Mouse (Mus musculus): ENCODE measurements at regions not wholly inside any gene's neighbourhood (a gene's known extent, or its start where the extent isn't known, plus 50 kb on each side); places are given as distances from the start of the nearest gene placed in this dataset.

DNA sequence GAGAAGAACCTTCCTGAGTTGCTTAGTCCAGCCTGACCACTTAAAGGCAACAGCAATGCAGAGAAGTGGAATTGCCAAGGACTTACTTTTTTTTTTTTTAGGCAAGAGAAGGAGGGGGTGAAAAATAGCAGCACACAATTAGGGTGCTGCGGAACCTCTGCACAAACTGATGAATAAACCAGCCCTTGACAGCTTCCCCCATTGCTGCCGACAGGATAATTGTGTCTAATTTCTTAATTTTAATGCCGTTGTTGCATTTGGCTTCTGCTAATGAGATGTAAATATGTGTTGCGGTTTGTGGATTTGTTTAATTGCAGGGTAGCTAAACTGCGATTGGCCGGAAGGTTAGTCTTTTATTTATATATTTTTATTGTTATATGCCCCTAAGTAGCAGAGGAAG lies 157.5 kb upstream of the B3gat1 start:
- no peak for DNase-seq (ENCODE audit: low spot score)

DNA sequence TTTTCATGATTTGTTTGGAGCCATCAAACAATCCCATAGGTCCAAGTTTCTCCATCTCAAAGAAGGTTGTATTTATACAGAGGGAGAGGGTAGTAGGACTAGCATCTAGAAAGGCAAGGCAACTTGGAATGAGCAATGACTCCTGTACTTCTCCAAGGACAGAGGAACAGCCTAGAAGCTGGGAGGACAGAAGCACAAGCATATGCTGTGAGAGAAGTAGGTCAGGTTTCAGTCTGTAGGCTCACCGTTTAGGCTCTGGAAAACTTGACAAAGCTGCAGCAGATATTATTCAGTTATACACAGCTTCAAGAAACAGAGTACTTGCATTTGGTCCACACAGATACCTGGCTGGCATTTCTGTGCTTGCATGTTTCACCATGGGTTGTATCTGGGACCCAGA lies 131.5 kb upstream of the B3gat1 start:
- DNase-seq (ENCODE audit: low spot score): no peak

DNA sequence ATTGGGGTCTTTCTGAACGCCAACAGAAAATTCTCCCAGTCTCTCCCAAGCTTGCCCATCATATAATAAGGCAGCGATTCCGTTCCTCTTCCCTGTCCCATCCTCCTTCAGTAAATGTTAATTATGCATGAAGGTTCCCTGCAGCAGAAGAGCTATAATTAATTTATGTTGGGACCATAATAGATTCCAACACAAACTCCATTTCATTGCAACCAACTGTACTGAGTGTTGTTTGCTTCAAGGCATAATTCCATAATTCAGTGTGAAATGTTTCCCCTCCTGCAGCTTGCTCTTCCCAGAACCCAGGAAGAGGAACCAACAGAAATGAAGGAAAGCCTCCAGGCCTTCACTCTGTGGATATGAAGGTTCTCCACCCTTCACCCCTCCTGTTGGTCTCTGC lies 129.0 kb upstream of the B3gat1 start:
- no peak for DNase-seq (ENCODE audit: low spot score)

DNA sequence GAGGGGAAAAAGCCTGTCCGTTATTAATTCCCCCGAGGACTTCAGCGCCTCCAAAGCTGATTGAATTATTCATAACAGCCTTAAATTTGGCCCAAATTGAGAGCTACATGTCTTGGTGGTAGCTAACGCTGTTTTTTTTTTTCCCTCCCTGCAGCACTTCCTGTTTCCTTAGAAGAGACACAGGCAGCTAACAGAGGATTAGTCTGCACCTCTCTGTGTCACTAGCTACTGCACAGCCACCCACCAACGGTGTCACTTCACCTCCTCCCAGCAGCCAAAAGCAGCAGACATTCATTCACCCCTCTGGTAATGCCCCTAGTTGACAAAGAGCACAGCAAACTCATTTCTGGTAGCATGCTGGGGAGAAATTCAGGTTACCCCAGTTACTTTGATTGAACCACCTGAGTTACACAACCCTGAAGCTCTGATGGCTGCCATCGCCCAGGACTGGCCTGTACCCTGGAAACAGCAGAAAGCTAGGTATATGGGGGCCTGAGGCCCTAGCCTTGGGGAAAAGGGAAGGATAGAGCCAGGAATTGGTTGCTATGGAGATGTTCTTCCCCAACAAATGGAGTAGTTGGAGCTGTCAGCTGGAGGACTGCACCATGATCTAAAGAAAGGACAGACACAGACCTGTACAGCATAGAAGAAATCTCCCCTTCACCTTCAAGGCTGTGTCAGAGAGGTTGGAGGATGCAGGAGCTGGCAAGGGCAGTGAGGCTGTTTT lies 121.7 kb upstream of the B3gat1 start:
- no peak for DNase-seq (ENCODE audit: low spot score)

DNA sequence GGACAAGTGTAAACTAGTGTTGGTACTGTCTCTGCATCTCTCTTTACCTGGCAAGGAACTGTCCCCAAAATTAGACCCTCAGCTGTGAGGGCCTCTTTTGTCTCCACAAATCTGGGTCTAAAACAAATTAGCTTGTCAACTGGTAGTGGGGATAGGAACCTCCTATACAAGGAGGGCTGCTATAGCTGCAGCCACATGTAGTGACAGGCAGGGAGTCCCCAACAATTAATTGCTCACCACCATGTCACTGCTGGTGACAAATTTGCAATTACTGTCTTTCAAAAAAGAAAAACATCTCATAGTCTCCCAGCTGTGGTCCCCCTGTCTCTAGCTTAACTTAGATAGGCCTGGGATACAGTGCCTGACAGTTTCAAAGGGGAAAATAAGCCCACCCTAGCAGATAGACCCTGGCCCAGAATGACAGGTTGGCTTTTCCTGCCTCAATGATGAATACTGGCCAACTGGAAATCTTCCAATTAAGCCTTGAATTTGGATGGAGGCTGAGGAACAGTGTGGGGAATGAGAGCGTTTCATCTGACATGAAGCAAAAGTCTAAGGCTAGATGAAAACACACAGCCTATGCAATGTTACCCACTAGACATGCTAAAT lies 110.6 kb upstream of the B3gat1 start:
- no peak for DNase-seq (ENCODE audit: low spot score)

DNA sequence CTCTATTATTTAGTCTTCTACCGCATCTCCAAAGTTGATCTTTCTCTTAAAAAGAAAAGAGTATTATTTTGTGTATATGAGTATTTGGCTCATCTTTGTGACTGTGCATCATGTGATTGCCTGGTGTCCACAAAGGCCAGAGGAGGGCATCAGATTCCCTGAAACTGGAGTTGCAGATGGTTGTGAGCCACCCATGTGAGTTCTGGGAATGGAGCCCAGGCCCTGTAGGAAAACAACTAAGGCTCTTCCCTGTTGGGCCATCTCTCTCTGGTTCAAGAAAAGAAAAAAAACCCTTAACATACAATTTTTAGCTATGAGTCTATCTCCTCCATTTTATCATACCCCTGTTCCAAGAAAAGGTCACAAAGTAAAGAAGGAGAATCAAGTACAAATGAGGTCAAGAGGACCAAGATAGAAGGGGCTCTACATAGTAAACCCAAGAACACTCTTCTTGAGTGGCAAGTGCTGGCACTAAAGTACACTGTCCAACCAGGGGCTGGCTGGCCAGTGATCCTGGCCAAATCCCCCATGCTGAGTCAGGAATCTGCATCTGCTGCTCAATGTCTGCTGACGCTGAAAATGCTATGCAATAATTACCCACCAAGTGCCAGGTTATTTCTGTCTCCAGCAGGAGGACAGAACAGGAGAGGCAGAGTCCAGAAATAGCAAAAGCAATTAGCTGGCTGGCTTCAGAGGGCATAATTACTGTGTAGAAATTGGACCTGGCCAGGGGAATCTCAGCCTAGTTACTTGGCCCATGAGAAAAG lies 108.2 kb upstream of the B3gat1 start:
- DNase-seq (ENCODE audit: low spot score): no peak

DNA sequence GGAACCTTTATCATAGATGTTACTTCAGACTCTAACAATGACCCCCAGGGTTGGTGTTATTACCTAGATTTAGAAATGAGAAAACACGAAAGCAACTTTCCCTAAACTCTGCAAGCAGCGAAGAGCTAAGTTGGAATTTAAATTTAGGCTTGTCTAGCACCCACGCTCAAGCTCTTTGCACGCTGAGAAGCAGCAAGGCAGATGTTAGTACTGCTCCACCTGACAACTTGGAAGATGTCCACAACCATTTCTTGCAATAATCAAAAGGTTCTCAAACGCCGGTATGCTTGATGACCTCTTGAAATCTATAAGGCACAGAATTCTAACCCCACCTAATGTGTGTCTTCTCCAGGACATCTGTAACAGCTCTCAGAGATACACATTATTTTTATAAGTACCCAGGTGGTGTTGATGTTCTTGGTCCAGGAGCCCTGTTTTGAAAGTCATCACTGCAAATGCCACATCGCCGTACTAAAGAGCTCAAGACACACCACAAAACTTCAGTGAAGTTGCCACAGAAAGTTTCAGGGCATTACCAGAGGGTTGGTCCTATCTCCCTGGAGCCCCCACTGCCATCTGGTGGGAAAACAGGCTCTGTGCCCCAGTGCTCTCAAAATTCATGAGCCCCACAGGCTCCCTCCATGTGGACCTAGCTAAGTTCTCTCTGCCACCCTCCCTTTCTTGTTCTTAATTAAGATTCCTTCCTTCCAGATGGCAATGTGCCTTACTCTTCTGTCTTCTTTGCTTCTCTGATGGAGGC lies 100.5 kb upstream of the B3gat1 start:
- DNase-seq (ENCODE audit: low spot score): no peak

DNA sequence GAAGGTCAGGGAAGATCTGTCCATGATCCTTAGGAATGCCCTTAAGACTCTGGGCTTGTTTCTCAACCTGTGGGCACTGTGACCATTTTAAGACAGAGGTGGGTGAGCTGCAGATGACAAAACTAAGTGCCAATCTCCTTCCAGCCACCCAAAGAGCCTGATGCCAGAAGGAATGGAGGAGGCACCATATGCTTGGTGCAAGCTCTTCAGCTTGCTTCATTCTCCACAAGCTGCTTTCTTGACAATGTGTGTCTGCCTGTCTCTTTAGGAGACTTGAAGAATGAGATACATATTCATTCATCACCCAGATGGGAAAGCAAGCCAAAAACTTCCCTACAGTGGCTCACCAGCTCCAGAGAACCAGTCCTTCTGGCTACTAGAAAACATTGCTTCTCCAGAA lies 98.3 kb upstream of the B3gat1 start:
- DNase-seq (ENCODE audit: low spot score): no peak

DNA sequence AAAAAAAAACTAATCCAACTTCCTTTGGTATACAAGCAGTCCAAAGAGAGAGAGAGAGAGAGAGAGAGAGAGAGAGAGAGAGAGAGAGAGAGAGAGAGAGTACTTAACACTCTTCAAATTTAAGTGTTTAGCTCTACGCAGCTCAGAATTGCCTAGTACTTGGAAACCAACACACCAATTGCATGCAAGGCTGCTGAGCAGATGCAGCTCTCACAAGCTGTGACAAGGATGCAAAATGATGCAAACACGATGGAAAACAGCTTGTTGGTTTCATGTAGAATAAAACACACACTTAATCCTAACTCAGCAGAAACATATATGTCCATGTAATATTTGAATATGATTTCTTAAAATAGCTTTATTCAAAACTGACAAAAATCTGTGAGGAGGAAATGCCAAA lies 94.9 kb upstream of the B3gat1 start:
- DNase-seq (ENCODE audit: low spot score): no peak

DNA sequence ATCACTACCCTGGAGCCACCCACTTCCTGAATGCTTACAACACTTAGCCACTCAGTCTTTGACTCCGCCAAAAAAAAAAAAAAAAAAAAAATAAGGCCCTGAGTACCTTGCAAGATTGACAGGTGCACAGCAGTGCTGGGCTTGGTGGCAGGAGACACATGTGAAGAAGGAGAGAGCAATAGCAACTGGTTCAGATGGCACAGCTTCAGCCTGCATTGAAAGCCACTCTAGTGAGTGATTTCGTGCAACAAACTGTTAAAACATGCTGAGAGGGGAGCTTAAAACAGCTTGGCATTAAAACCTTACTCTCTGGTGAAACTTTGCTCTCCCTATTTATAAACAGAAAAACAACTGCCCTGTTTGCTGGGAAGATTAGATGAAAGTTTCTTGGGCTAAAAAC lies 91.2 kb upstream of the B3gat1 start:
- DNase-seq (ENCODE audit: low spot score): no peak

DNA sequence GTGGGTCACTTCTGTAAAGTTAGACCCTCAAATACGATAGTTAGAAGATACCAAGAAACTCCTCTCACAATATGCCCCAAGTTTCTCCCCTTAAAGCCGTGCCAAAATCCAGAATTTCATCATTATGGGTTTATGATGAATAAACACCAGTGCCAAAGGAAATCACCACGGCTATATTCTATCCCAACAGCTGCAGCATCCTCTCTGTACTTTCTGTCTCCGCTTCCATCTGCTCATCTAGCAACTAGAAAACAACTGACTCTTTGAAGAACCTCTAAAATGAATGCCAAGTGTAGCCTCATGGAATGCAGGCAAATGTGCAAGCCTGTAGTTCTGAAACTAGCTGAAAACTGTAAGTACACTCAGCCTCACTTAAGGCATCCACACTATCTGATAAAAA lies 90.7 kb upstream of the B3gat1 start:
- no peak for DNase-seq (ENCODE audit: low spot score)

DNA sequence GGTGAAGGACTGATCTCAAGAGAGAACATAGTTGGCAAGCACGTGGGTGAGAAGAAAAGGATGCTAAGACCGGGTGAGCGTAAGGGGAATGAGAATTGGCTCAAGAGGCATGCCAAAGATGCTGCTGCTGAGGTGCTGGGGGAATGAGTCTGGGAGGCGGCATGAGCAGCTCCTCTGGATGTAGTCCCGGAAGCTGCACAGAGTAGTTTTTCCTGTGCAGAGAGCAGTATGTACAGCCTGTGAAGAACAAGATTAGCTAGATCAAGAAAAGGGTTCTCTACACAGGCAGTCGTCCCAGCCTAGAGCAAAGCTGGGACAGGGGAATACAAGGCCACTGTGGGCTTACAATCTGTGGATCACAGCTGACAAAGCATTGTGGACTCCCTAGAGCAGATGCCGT lies 84.0 kb upstream of the B3gat1 start:
- no peak for DNase-seq (ENCODE audit: low spot score)

DNA sequence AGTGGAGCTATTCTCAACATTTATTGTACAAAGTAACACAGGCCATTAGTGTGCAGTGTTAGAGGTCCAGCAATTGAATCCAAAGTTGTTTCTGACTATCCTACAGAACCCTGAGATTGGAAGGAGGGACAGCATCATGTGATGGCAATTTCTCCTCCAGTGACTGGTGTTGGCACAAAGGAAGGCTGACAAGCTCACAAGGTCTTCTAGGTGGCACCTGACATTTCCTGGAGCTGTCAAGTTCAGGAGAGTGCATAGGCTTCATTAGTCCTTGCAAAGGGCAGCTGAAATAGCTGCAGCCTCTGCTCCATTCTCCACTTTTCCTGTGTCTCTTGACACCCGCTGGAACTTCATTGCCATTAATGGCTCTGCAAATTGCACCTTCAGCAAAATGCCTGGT lies 80.6 kb upstream of the B3gat1 start:
- DNase-seq (ENCODE audit: low spot score): no peak

DNA sequence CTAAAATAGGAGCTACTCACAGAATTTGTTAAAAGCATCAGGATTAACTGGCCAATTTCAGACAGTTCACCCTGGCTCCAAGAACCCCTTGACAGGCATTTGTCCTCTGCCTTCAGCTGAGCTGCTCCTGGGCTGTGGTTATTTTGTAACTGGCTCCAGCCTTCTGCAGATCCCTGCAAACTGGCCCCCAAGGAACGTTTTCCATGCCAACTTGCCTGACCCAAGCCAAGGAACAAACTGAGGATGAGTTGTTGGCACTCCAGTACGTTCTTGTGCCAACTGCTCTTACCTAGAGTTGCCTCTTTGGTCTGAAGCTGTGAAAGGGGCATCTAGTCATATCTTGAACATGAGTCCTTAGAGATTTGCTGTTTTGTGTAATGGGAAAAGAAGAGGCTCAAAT lies 74.2 kb upstream of the B3gat1 start:
- DNase-seq (ENCODE audit: low spot score): no peak

DNA sequence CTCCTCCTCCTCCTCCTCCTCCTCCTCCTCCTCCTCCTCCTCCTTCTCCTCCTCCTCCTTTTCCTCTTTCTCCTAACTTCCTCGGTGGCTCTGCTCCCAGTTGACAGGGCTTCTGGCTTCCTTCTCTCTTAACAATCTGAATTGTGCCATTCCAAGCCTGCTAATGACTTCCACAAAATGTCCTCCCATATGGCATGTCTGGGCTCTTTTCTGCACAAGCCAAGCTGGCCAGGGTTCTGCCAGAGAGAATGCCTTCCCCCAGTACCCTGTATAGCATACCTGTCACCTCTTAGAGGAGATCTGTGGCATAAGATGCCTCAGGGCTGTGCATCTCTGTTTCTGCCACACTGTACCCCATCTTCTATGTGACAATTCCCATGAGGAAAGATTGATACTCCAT lies 70.0 kb upstream of the B3gat1 start:
- no peak for DNase-seq (ENCODE audit: low spot score)

DNA sequence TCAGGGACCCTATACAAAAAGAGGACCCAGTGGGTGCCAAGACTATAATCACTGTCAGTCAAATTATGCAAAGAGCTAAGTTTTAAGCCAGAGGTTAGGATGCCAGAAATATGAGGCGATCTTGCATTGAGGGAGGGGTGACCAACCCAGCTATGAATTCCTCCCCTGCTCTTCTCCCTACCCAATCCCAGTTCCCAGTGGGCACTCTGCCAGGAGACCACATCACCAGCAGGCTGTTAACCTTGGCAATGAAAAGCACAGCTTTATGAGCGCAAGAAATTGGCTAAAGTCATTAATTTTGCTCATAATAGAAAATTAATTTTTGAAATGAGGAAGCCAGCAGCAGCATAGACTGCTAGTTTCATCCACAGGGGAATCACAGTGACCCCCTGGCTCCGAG lies 65.7 kb upstream of the B3gat1 start:
- DNase-seq (ENCODE audit: low spot score): no peak

DNA sequence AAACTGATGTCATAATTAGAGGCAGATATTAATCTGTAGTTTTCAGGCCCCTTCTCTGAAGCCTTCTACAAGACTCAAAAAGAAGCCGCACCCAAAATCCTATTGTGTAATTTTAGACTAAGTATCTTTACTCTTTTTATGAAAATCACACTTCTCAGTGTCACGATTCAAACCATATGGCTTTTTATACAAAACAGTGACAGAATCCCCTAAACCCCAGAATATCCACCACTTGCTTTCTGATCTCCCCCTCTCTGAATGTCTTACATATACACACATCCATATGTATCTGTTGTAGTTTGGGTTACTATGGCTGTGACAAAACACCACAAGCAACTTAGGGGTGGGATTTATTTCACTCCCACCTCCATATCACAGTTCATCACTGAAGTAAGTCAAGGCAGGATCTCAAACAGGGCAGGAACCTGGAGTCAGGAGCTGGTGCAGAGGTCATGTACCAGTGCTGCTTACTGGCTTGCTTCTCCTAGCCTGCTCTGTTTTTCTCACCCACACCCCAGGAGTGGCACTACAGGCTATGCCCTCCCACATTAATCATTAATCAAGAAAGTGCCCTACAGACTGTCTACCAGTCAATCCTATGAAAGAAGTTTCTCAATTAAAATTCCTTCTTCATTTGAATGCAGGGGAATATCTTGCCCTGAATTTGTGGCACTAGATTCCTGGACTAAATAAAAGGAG lies 59.3 kb upstream of the B3gat1 start:
- no peak for DNase-seq (ENCODE audit: low spot score)

DNA sequence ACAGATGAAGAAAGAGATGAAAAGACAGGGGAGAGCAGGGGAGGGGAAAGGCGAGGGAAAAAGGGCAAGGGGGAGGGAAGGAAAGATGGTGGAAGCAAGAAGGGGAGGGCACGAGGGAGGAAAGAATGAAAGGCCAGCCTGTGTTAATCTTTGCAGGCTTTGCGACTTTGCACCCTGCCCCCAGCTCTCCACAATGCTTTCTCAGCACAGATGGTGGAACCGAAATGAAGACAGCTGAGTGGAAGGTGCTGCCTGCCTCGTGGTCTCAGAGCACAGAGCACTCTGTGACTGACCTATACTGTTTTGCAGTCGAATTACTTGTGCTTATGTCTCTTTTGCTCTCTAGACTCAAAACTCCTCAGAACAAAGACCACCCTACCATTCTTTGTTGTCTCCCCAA lies 55.2 kb upstream of the B3gat1 start:
- no peak for DNase-seq (ENCODE audit: low spot score)

DNA sequence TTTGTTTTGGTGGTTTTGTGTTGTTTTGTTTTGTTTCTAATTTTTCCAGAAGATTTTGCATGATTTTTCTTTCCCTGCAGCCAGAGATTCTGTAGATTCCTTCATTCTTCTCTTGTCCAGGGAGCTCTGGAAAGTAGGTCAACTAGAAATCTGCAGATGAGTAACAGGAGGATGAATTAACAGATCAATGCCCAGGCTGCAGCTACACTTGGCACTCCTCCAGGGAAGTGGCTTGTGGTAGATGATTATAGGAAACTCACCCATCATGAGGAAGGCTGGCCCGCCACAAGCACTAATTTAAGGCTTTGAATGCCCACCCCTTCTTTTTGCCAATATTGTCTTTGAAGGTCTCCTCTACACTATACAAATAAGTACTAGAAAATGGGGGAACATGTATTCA lies 52.0 kb upstream of the B3gat1 start:
- no peak for DNase-seq (ENCODE audit: low spot score)
